Mouse (Mus musculus): ENCODE measurements at regions not wholly inside any gene's neighbourhood (a gene's known extent, or its start where the extent isn't known, plus 50 kb on each side); places are given as distances from the start of the nearest gene placed in this dataset.

GRCm38 (mm10) chr1:152253906-152254305, 132.6 kb downstream of the Tsen15 start:
- no peak for TF ChIP-seq MYOD1 (IDR thresholded peaks at IDR 0.05; ENCODE audit: control insufficient read depth in 1 of 3, insufficient read length in 2 of 3, low read depth in 2 of 3)
- no peak for TF ChIP-seq USF1 (IDR thresholded peaks at IDR 0.05; ENCODE audit: low read depth)
- no peak for TF ChIP-seq E2F4 (IDR thresholded peaks at IDR 0.05; ENCODE audit: insufficient read depth)
- no peak for TF ChIP-seq TCF12 (IDR thresholded peaks at IDR 0.05; ENCODE audit: insufficient read depth, poor library complexity, severe bottlenecking)
- TF ChIP-seq TCF3 (IDR thresholded peaks at IDR 0.05; ENCODE audit: insufficient read length, low read depth): no peak
- no peak for TF ChIP-seq MYOG (IDR thresholded peaks at IDR 0.05; ENCODE audit: control insufficient read depth in 1 of 3, insufficient read depth in 1 of 3, insufficient read length in 2 of 3, low read depth in 2 of 3)
- TF ChIP-seq MAX (IDR thresholded peaks at IDR 0.05; ENCODE audit: low read depth): no peak
- no peak for TF ChIP-seq SRF (IDR thresholded peaks at IDR 0.05; ENCODE audit: control insufficient read depth, insufficient read length, low read depth)
- no peak for TF ChIP-seq REST (IDR thresholded peaks at IDR 0.05; ENCODE audit: insufficient read depth, insufficient read length)
- TF ChIP-seq POLR2AphosphoS2 (IDR thresholded peaks at IDR 0.05; ENCODE audit: insufficient read length, low read depth): no peak
- no peak for TF ChIP-seq CEBPB (IDR thresholded peaks at IDR 0.05; ENCODE audit: insufficient read depth, poor library complexity, severe bottlenecking)
- no peak for TF ChIP-seq POLR2A (IDR thresholded peaks at IDR 0.05; ENCODE audit: insufficient read length, low read depth)
- Histone ChIP-seq H3K4me2 (ENCODE audit: low read depth) (no peak overlapping the region), H3K27me3 (ENCODE audit: control insufficient read depth, insufficient read depth, insufficient read length) (no peaks in the 10 kb centered on the region), H3K79me2 (ENCODE audit: control insufficient read depth, insufficient read depth) (no peaks in the 10 kb centered on the region), H3K4me3 (no peak overlapping the region), H3ac (ENCODE audit: control insufficient read depth, insufficient read length) (no peak overlapping the region), H3K36me3 (ENCODE audit: control insufficient read depth, insufficient read depth) (no peaks in the 10 kb centered on the region)

- no peak overlapping the region for H3ac ChIP-seq (ENCODE audit: control insufficient read depth, insufficient read length)
- H3K79me2 ChIP-seq (ENCODE audit: control insufficient read depth, insufficient read depth): no peaks in the 10 kb centered on the region
- no peak overlapping the region for H3K4me2 ChIP-seq (ENCODE audit: low read depth)
- H3K36me3 ChIP-seq (ENCODE audit: control insufficient read depth, insufficient read depth): no peaks in the 10 kb centered on the region
- no peak overlapping the region for H3K4me3 ChIP-seq
- no peaks in the 10 kb centered on the region for H3K27me3 ChIP-seq (ENCODE audit: control insufficient read depth, insufficient read depth, insufficient read length)
- TF ChIP-seq TCF3 (IDR thresholded peaks at IDR 0.05; ENCODE audit: insufficient read length, low read depth) (no peak), REST (IDR thresholded peaks at IDR 0.05; ENCODE audit: insufficient read depth, insufficient read length) (no peak), CEBPB (IDR thresholded peaks at IDR 0.05; ENCODE audit: insufficient read depth, poor library complexity, severe bottlenecking) (no peak), USF1 (IDR thresholded peaks at IDR 0.05; ENCODE audit: low read depth) (no peak), MYOD1 (IDR thresholded peaks at IDR 0.05; ENCODE audit: control insufficient read depth in 1 of 3, insufficient read length in 2 of 3, low read depth in 2 of 3) (no peak), POLR2A (IDR thresholded peaks at IDR 0.05; ENCODE audit: insufficient read length, low read depth) (no peak), POLR2AphosphoS2 (IDR thresholded peaks at IDR 0.05; ENCODE audit: insufficient read length, low read depth) (no peak), TCF12 (IDR thresholded peaks at IDR 0.05; ENCODE audit: insufficient read depth, poor library complexity, severe bottlenecking) (no peak), E2F4 (IDR thresholded peaks at IDR 0.05; ENCODE audit: insufficient read depth) (no peak), SRF (IDR thresholded peaks at IDR 0.05; ENCODE audit: control insufficient read depth, insufficient read length, low read depth) (no peak)
These were observed 133.0 kb downstream of the Tsen15 start for GRCm38 (mm10) chr1:152253486-152253885.

GRCm38 (mm10) chr1:152252658-152253267, 133.7 kb downstream of the Tsen15 start:
- Histone ChIP-seq H3K36me3 (ENCODE audit: control insufficient read depth, insufficient read depth) (no peaks in the 10 kb centered on the region), H3K4me3 (no peak overlapping the region), H3K27me3 (ENCODE audit: control insufficient read depth, insufficient read depth, insufficient read length) (no peaks in the 10 kb centered on the region), H3K4me2 (ENCODE audit: low read depth) (no peak overlapping the region), H3ac (ENCODE audit: control insufficient read depth, insufficient read length) (no peak overlapping the region), H3K79me2 (ENCODE audit: control insufficient read depth, insufficient read depth) (no peaks in the 10 kb centered on the region)
- TF ChIP-seq E2F4 (IDR thresholded peaks at IDR 0.05; ENCODE audit: insufficient read depth) (no peak), CEBPB (IDR thresholded peaks at IDR 0.05; ENCODE audit: insufficient read depth, poor library complexity, severe bottlenecking) (no peak), TCF3 (IDR thresholded peaks at IDR 0.05; ENCODE audit: insufficient read length, low read depth) (no peak), USF1 (IDR thresholded peaks at IDR 0.05; ENCODE audit: low read depth) (no peak), SRF (IDR thresholded peaks at IDR 0.05; ENCODE audit: control insufficient read depth, insufficient read length, low read depth) (no peak), MYOD1 (IDR thresholded peaks at IDR 0.05; ENCODE audit: control insufficient read depth in 1 of 3, insufficient read length in 2 of 3, low read depth in 2 of 3) (no peak), MAX (IDR thresholded peaks at IDR 0.05; ENCODE audit: low read depth) (no peak), REST (IDR thresholded peaks at IDR 0.05; ENCODE audit: insufficient read depth, insufficient read length) (no peak), MYOG (IDR thresholded peaks at IDR 0.05; ENCODE audit: control insufficient read depth in 1 of 3, insufficient read depth in 1 of 3, insufficient read length in 2 of 3, low read depth in 2 of 3) (no peak)

GRCm38 (mm10) chr1:152241026-152241425, 145.5 kb downstream of the Tsen15 start:
- H3K27me3 ChIP-seq (ENCODE audit: control insufficient read depth, insufficient read depth, insufficient read length): no peaks in the 10 kb centered on the region
- H3ac ChIP-seq (ENCODE audit: control insufficient read depth, insufficient read length): no peak overlapping the region
- no peaks in the 10 kb centered on the region for H3K79me2 ChIP-seq (ENCODE audit: control insufficient read depth, insufficient read depth)
- no peak for TF ChIP-seq TCF3 (IDR thresholded peaks at IDR 0.05; ENCODE audit: insufficient read length, low read depth)
- TF ChIP-seq POLR2AphosphoS2 (IDR thresholded peaks at IDR 0.05; ENCODE audit: insufficient read length, low read depth): no peak
- no peak overlapping the region for H3K4me2 ChIP-seq (ENCODE audit: low read depth)
- no peak overlapping the region for H3K4me3 ChIP-seq
- no peaks in the 10 kb centered on the region for H3K36me3 ChIP-seq (ENCODE audit: control insufficient read depth, insufficient read depth)

- no peak for TF ChIP-seq POLR2A (IDR thresholded peaks at IDR 0.05; ENCODE audit: insufficient read length, low read depth)
- no peak for TF ChIP-seq E2F4 (IDR thresholded peaks at IDR 0.05; ENCODE audit: insufficient read depth)
- no peak for TF ChIP-seq USF1 (IDR thresholded peaks at IDR 0.05; ENCODE audit: low read depth)
- TF ChIP-seq TCF12 (IDR thresholded peaks at IDR 0.05; ENCODE audit: insufficient read depth, poor library complexity, severe bottlenecking): no peak
- TF ChIP-seq MYOG (IDR thresholded peaks at IDR 0.05; ENCODE audit: control insufficient read depth in 1 of 3, insufficient read depth in 1 of 3, insufficient read length in 2 of 3, low read depth in 2 of 3): no peak
- TF ChIP-seq CEBPB (IDR thresholded peaks at IDR 0.05; ENCODE audit: insufficient read depth, poor library complexity, severe bottlenecking): no peak
- TF ChIP-seq SRF (IDR thresholded peaks at IDR 0.05; ENCODE audit: control insufficient read depth, insufficient read length, low read depth): no peak
- TF ChIP-seq MAX (IDR thresholded peaks at IDR 0.05; ENCODE audit: low read depth): no peak
- no peak for TF ChIP-seq MYOD1 (IDR thresholded peaks at IDR 0.05; ENCODE audit: control insufficient read depth in 1 of 3, insufficient read length in 2 of 3, low read depth in 2 of 3)
- no peaks in the 10 kb centered on the region for H3K79me2 ChIP-seq (ENCODE audit: control insufficient read depth, insufficient read depth)
- no peak overlapping the region for H3ac ChIP-seq (ENCODE audit: control insufficient read depth, insufficient read length)
- H3K4me2 ChIP-seq (ENCODE audit: low read depth): no peak overlapping the region
- no peaks in the 10 kb centered on the region for H3K27me3 ChIP-seq (ENCODE audit: control insufficient read depth, insufficient read depth, insufficient read length)
- H3K36me3 ChIP-seq (ENCODE audit: control insufficient read depth, insufficient read depth): no peaks in the 10 kb centered on the region
- no peak overlapping the region for H3K4me3 ChIP-seq
These were observed 147.1 kb downstream of the Tsen15 start for GRCm38 (mm10) chr1:152239376-152239775.
